Mouse (Mus musculus): ENCODE measurements around the gene Bcar3.
A peak's percentile ranks its signal among the peaks of the same experiment; 100 is the strongest.

The Bcar3 gene

GRCm38 (mm10) chr3:122461932-122462871 lies 168.3 kb downstream of the Bcar3 start:
- no peak for TF ChIP-seq GATA4 (IDR thresholded peaks at IDR 0.05; ENCODE audit: insufficient replicate concordance, low read length)

DNA sequence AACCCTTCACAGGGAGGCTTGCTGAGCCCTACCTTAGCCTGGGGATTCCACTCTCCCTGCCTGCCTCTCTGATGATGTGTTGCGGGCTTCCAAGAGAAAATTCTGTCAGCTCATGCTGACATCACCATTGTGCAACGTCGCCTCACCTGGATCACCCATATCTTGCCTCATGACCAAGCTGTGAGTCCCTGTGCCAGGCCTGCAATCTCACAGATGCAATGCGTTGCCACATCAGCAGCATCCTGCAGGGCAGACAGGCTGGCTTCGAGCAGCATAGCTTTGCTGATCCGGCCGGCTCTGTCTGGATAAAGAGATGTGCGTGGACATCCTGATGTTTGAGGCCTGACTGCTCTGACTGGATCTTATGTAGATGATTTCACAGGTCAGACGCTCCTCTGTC lies 169.2 kb downstream of the Bcar3 start:
- TF ChIP-seq GATA4 (IDR thresholded peaks at IDR 0.05; ENCODE audit: insufficient replicate concordance, low read length), result peak; percentile 37; the same call in 1 of the 2 replicates

DNA sequence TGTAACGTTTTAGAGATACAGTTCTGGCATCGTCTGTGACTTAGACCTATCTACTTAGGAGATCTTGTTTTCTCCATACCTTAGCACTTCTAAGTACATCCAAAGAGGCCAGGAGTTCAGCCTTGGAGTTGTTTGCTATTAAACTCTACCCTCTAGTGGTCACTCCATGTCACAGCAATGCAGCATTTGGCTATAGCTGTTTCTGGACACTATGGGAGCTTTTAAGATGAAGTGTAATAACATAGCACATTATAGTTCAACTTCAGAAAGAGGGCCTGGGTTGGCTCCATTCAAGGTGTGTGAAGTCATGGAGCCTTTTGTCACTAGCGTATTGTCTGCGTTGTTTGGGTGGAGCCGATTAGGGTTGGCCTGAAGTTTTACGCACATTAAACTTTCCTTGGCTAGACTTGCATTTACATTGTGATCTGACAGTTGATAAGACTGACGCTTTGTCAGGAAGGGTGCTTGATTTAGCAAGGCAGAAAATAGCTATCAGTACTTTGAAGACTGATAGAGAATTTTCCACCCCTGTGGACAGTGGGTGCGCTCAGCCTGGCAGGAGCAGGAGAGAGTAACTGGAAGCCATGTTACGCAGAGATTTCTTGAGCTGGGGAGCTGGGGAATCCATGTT lies 172.3 kb downstream of the Bcar3 start:
- TF ChIP-seq GATA4 (IDR thresholded peaks at IDR 0.05; ENCODE audit: insufficient replicate concordance, low read length), result no peak

- TF ChIP-seq GATA4 (IDR thresholded peaks at IDR 0.05; ENCODE audit: insufficient replicate concordance, low read length), result no peak
Measured at GRCm38 (mm10) chr3:122467977-122468376, 174.0 kb downstream of the Bcar3 start.

- TF ChIP-seq GATA4 (IDR thresholded peaks at IDR 0.05; ENCODE audit: insufficient replicate concordance, low read length), result no peak
Measured at GRCm38 (mm10) chr3:122470326-122471016, 176.5 kb downstream of the Bcar3 start.

DNA sequence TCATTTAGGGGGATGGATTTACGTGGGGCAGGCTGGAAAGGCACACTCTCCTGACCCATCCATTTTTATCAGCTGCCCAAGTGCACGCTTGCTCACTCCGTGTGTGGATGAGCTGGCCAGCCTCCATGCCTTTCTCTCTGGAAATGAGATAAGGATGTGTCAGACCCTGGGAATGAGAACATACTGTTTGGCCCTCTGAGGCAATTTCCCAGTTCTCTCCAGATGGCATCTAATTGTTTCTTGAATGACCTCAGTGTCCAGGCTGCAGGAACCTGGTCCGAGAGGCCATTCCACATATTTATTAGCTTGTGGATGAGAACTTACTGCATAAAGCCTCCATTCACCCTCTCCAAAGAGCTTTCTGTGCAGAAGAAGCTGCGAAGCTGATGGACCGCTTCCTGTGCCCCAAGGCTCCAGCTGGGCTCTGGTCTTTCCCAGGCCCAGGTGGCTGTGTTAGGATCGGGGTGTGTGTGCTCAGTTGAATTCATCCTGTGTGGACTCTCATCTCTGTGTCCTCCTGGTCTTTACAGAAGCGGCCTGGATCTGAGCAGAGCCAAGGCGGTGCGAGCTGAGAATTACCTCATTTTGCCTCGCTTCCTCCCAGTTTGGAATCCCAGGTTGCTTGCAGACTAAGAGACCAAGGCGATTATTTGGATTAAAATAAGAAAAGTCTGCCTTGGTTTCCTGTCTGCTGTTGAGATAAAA lies 177.2 kb downstream of the Bcar3 start:
- no peak for TF ChIP-seq GATA4 (IDR thresholded peaks at IDR 0.05; ENCODE audit: insufficient replicate concordance, low read length)

DNA sequence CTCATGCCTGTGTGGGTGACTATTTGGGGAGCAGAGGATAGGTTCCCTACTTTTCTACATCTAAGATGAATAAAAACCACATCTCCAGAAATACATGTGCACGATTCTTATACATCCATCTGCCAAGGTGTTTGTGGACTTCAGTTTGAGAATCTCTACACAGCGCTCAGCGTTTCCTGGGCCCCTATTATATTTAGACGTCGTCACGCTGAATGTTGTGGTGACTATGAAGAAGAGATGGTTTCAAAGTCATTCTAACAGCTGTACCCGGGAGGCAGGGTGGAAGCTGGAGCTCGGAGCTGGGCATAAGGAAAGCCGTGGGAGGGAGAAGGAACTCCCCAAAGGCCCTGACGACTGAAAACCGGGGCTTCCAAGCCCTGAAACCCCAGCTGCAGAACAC lies 178.5 kb downstream of the Bcar3 start:
- no peak for TF ChIP-seq GATA4 (IDR thresholded peaks at IDR 0.05; ENCODE audit: insufficient replicate concordance, low read length)

DNA sequence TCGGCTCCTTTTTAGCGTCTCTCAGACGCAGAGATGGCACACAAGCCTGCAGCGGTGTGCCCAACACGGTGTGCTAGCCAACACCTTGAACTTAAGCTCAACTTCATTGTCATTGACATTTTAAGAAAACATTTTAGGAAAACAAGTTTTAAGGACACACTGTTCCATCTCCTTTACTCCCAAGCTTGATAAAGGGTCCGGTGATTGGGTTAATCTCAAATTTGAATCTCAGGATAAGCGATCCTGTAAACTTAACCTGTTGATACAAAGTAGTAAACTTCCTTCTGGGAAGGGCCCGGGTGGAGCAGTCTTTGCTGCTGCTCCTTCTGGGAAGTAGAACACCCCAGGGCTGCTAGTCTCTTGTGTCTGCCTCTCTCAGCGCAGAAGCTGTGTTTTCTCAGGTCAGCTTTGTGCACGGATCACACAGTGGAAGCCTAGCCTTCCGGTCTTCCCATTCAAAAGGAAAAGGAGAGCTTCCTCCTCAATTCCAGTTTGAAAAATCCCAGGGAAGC lies 179.6 kb downstream of the Bcar3 start:
- no peak for TF ChIP-seq GATA4 (IDR thresholded peaks at IDR 0.05; ENCODE audit: insufficient replicate concordance, low read length)

GRCm38 (mm10) chr3:122474067-122474466 lies 180.1 kb downstream of the Bcar3 start:
- no peak; the same call in 1 of the 2 replicates for TF ChIP-seq GATA4 (IDR thresholded peaks at IDR 0.05; ENCODE audit: insufficient replicate concordance, low read length)

GRCm38 (mm10) chr3:122474796-122475195 lies 180.9 kb downstream of the Bcar3 start:
- no peak for TF ChIP-seq GATA4 (IDR thresholded peaks at IDR 0.05; ENCODE audit: insufficient replicate concordance, low read length)

- TF ChIP-seq GATA4 (IDR thresholded peaks at IDR 0.05; ENCODE audit: insufficient replicate concordance, low read length), result no peak
Measured at GRCm38 (mm10) chr3:122475735-122476134, 181.8 kb downstream of the Bcar3 start.

DNA sequence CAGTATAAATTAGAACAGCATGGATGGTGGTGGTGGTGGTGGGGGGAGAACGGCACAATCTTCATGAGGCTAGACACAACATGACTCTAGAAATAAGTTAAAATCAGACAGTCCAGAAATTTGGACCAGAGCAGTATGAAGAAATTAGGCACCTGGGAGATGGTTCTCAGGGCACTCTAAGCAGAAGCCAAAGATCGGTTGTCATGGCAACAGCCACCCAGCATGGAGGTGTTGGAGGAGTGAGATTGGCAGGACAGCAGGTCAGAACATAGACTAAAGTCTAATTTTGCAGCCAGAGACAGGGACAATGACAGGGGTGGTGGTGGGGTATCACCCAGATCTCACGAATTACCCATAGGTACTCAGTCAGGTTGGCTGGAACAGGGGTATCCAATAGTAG lies 182.7 kb downstream of the Bcar3 start:
- TF ChIP-seq GATA4 (IDR thresholded peaks at IDR 0.05; ENCODE audit: insufficient replicate concordance, low read length), result no peak

DNA sequence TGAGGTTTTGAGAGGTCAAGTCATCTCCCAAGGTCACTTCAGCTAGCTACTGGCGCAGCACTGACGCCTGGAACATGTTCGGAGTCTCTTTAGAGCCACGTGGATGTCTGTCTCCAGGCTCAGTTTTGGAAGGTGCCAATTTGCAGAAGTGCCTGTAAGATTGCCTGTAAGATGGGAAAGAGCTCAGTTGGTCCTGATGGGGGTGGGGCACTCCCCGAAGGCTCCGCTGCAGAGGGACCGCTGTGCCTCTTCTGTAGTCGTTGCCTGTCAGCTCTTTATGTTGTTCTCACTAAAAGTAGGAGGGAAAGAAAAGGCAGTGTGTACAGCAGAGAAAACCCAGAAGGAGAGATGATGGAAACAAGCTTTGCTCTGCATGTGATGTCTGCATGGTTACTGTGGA lies 183.6 kb downstream of the Bcar3 start:
- TF ChIP-seq GATA4 (IDR thresholded peaks at IDR 0.05; ENCODE audit: insufficient replicate concordance, low read length), result no peak

- no peak for TF ChIP-seq GATA4 (IDR thresholded peaks at IDR 0.05; ENCODE audit: insufficient replicate concordance, low read length)
Measured at GRCm38 (mm10) chr3:122478735-122479134, 184.8 kb downstream of the Bcar3 start.
